Mouse (Mus musculus) c-Kit-positive CD71-positive TER-119-positive erythroid progenitor cells, embryonic 14.5 days (primary cell): ENCODE measurements around the gene Olfr99.
"Not testable (repeated sequence)": the region's sequence is repeated elsewhere in the genome, so short reads cannot be mapped to it uniquely, and the experiment has no call there.

Experiments used
- DNase-seq: peaks from one replicate; pipeline ENCODE4 v3.0.0-alpha.2; 2013; ENCODE audit warnings: low spot score

Gene Olfr99

GRCm38 (mm10) chr17:37283360-37283759, at the start of gene Olfr99:
Olfr99 (minus strand) TSS chr17:37283460.
- no peak for DNase-seq

- DNase-seq = no peak
These were observed 33.7 kb upstream of the Olfr99 start, which contains the start of gene Olfr102 for GRCm38 (mm10) chr17:37316954-37317353. Olfr102 (minus strand) TSS chr17:37317054.

GRCm38 (mm10) chr17:37310146-37310699, 27.0 kb upstream of the Olfr99 start:
- DNase-seq = no peak

GRCm38 (mm10) chr17:37308483-37308882, 25.2 kb upstream of the Olfr99 start:
- no peak for DNase-seq

GRCm38 (mm10) chr17:37304213-37304612, 21.0 kb upstream of the Olfr99 start, which contains the start of gene Olfr101:
Olfr101 (minus strand) TSS chr17:37304313.
- DNase-seq = no peak

- no peak for DNase-seq
These were observed 2.9 kb downstream of the Olfr99 start for GRCm38 (mm10) chr17:37280331-37280730.

- no peak for DNase-seq
These were observed 6.7 kb downstream of the Olfr99 start for GRCm38 (mm10) chr17:37276573-37276972.

GRCm38 (mm10) chr17:37275626-37276248, 7.5 kb downstream of the Olfr99 start:
- no peak for DNase-seq

GRCm38 (mm10) chr17:37270702-37271092, 12.6 kb downstream of the Olfr99 start:
- DNase-seq = no peak

- DNase-seq = peak; percentile 76
These were observed 13.1 kb downstream of the Olfr99 start, which contains the start of gene H2-M3 for GRCm38 (mm10) chr17:37270058-37270701. H2-M3 (plus strand) TSS chr17:37270220.

GRCm38 (mm10) chr17:37263626-37264025, 19.6 kb downstream of the Olfr99 start, which contains the start of gene Olfr98:
Olfr98 (minus strand) TSS chr17:37263749.
- DNase-seq = no peak

GRCm38 (mm10) chr17:37250544-37250943, 32.7 kb downstream of the Olfr99 start:
- DNase-seq = no peak

GRCm38 (mm10) chr17:37249460-37249859, 33.8 kb downstream of the Olfr99 start:
- no peak for DNase-seq

- DNase-seq = no peak
These were observed 36.5 kb downstream of the Olfr99 start for GRCm38 (mm10) chr17:37246715-37247114.

GRCm38 (mm10) chr17:37242198-37242597, 41.1 kb downstream of the Olfr99 start:
- DNase-seq = no peak

- not testable (repeated sequence) for DNase-seq
These were observed 46.0 kb downstream of the Olfr99 start, which contains the start of gene Olfr97 for GRCm38 (mm10) chr17:37237230-37237629. Olfr97 (minus strand) TSS chr17:37237330.
